Mouse (Mus musculus) CH12.LX (cell line): ENCODE measurements at regions not wholly inside any gene's neighbourhood (a gene's known extent, or its start where the extent isn't known, plus 50 kb on each side); places are given as distances from the start of the nearest gene placed in this dataset.

Experiments
- DNase-seq: peaks from one replicate; pipeline ENCODE4 v3.0.0-alpha.2; 2013; ENCODE audit errors: extremely low read depth
- H3K27ac ChIP-seq: 2 replicates; pipeline ENCODE4 v1.5.1; 2012; ENCODE audit warnings: low read depth, mild to moderate bottlenecking, control low read depth, moderate library complexity; ENCODE audit not compliant: insufficient read depth
- H3K27me3 ChIP-seq: replicated peaks from 2 replicates; pipeline ENCODE3; 2012; ENCODE audit warnings: inconsistent platforms
- H3K36me3 ChIP-seq, 2 experiments: replicated peaks in 1 of 2; 2 replicates each; pipeline versions ENCODE3 to v1.6.1; 2012; ENCODE audit warnings: inconsistent platforms in 1 of 2, low read length in 1 of 2, mild to moderate bottlenecking in 1 of 2, mixed read lengths in 1 of 2, moderate library complexity in 1 of 2; ENCODE audit not compliant: control insufficient read depth in 1 of 2, insufficient read depth in 1 of 2
- H3K4me1 ChIP-seq, 2 experiments: 2 replicates each; pipeline ENCODE4 v1.6.1; 2012; ENCODE audit warnings: inconsistent platforms in 1 of 2, moderate library complexity in 1 of 2; ENCODE audit not compliant: insufficient read depth in 2 of 2, control insufficient read depth in 1 of 2
- H3K4me2 ChIP-seq: 2 replicates; pipeline ENCODE4 v1.6.1; 2012; ENCODE audit warnings: low read depth, mild to moderate bottlenecking, control low read depth; ENCODE audit not compliant: poor library complexity, insufficient read depth, severe bottlenecking
- H3K4me3 ChIP-seq, 3 experiments: fragments of 150-350 bp in 1 of 3; sonication (generic) in 1 of 3; replicated peaks in 1 of 3; 2 replicates each; pipeline versions ENCODE3 to v1.5.1; 2011 to 2012; ENCODE audit warnings: low read depth in 2 of 3, low read length in 2 of 3, mild to moderate bottlenecking in 2 of 3, moderate library complexity in 2 of 3, control low read depth in 1 of 3, improper control_type of control experiment in 1 of 3, inconsistent platforms in 1 of 3, mixed read lengths in 1 of 3; ENCODE audit not compliant: poor library complexity in 1 of 3
- H3K79me2 ChIP-seq: replicated peaks from 2 replicates; pipeline ENCODE4 v1.6.1; 2012; ENCODE audit warnings: mild to moderate bottlenecking, moderate library complexity; ENCODE audit not compliant: control insufficient read depth, poor library complexity, insufficient read depth, severe bottlenecking; ENCODE audit errors: extremely low read depth
- H3K9ac ChIP-seq: 2 replicates; pipeline ENCODE4 v1.6.1; 2012; ENCODE audit warnings: low read depth, mild to moderate bottlenecking, control low read depth, moderate library complexity; ENCODE audit not compliant: insufficient read depth
- H3K9me3 ChIP-seq: replicated peaks from 2 replicates; pipeline ENCODE3; 2012; ENCODE audit warnings: low read length, inconsistent platforms, mixed read lengths
- E2F4 ChIP-seq: IDR thresholded peaks from 2 replicates; pipeline ENCODE4 v1.6.1; 2011; ENCODE audit warnings: low read depth, low read length, improper control_type of control experiment; ENCODE audit not compliant: insufficient replicate concordance
- EP300 ChIP-seq: IDR thresholded peaks from 2 replicates; pipeline ENCODE4 v1.6.1; 2011; ENCODE audit warnings: low read length, improper control_type of control experiment
- GABPA ChIP-seq: IDR thresholded peaks from 2 replicates; pipeline ENCODE4 v1.6.1; 2012; ENCODE audit warnings: low read depth, low read length, improper control_type of control experiment, inconsistent platforms; ENCODE audit not compliant: insufficient replicate concordance
- IRF4 ChIP-seq: IDR thresholded peaks from 2 replicates; pipeline ENCODE4 v1.6.1; 2014; ENCODE audit warnings: low read depth, mild to moderate bottlenecking, inconsistent platforms, low read length, improper control_type of control experiment
- KAT2A ChIP-seq: IDR thresholded peaks from 2 replicates; pipeline ENCODE4 v1.6.1; 2012; ENCODE audit warnings: low read length, improper control_type of control experiment, inconsistent platforms; ENCODE audit not compliant: insufficient replicate concordance
- MAFK ChIP-seq: IDR thresholded peaks from 2 replicates; pipeline ENCODE4 v1.6.1; 2011; ENCODE audit warnings: low read length, improper control_type of control experiment; ENCODE audit not compliant: insufficient replicate concordance
- MAX ChIP-seq: IDR thresholded peaks from 2 replicates; pipeline ENCODE4 v1.6.1; 2011; ENCODE audit warnings: low read length, improper control_type of control experiment
- MXI1 ChIP-seq: IDR thresholded peaks from 2 replicates; pipeline ENCODE4 v1.6.1; 2011; ENCODE audit warnings: mild to moderate bottlenecking, low read depth, low read length, improper control_type of control experiment
- PAX5 ChIP-seq: IDR thresholded peaks from 2 replicates; pipeline ENCODE4 v1.6.1; 2012; ENCODE audit warnings: low read length, inconsistent platforms, mixed read lengths
- RCOR1 ChIP-seq: conservative IDR thresholded peaks from 2 replicates; pipeline ENCODE4 v1.6.1; 2012; ENCODE audit warnings: low read depth, mild to moderate bottlenecking, inconsistent platforms, low read length, improper control_type of control experiment
- SIN3A ChIP-seq: IDR thresholded peaks from 2 replicates; pipeline ENCODE4 v1.6.1; 2012; ENCODE audit warnings: low read length, improper control_type of control experiment, inconsistent platforms
- USF2 ChIP-seq: conservative IDR thresholded peaks from 2 replicates; pipeline ENCODE4 v1.6.1; 2011; ENCODE audit warnings: low read depth, low read length, improper control_type of control experiment
- ZC3H11A ChIP-seq: IDR thresholded peaks from 2 replicates; pipeline ENCODE4 v1.6.1; 2012; ENCODE audit warnings: low read depth, mild to moderate bottlenecking, inconsistent platforms, low read length, improper control_type of control experiment
- ZKSCAN1 ChIP-seq: IDR thresholded peaks from 2 replicates; pipeline ENCODE4 v1.6.1; 2012; ENCODE audit warnings: low read depth, inconsistent platforms, low read length, improper control_type of control experiment, borderline replicate concordance
- ZMIZ1 ChIP-seq: IDR thresholded peaks from 2 replicates; pipeline ENCODE4 v1.6.1; 2012; ENCODE audit warnings: low read depth, mild to moderate bottlenecking, inconsistent platforms, low read length, improper control_type of control experiment
- dilution Hi-C: fragments of 300-500 bp; cut with MboI; formaldehyde crosslinking; loops from 2 replicates; pipeline ENCODE4 v1.14.3; 2020; ENCODE audit warnings: low sequenced_read_pairs; ENCODE audit not compliant: extremely low pct_unique_long_range_greater_than_20kb, extremely low pct_ligation_motif_present
- in situ Hi-C: fragments of 300-500 bp; cut with MboI; formaldehyde crosslinking; loops from 3 replicates; pipeline ENCODE4 v1.14.3; 2019; ENCODE audit warnings: low sequenced_read_pairs, low pct_ligation_motif_present, low pct_unique_long_range_greater_than_20kb, mixed read lengths

DNA sequence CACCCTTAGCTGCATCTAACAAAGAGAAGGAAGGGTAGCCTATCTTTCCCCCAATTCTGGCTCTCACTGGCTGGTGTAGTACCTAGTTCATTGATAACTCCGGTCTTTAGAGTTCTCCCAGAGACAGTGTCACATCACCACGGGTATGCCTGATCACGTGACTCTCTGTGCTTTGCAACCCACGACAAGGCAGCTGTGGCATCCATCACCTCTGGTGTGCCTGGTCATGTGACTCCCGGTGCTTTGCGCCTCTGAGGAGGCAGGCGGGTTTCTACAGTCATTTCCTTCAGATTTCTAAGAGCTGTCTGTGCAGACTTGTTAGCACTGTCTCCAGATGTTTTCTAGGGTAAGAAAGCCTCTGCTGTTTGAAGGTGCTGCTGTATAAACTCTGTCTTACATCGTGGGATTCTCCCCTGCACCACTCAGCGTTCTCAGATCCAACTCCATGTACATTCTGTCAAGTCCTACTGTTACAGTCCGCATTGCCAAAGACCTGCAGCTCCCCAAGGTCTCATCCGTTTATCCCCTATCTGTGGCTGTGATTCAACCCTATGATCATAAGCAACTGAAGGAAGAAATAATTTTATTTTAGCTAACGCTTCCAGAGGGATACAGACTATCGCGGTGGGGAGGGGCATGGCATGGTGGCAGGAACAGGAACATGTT lies 201.5 kb upstream of the Phyhipl start:
- no peak overlapping the region for H3K4me2 ChIP-seq
- H3K4me3 ChIP-seq = no peak overlapping the region
- H3K36me3 ChIP-seq = no peaks in the 10 kb centered on the region
- no peaks in the 10 kb centered on the region for H3K4me1 ChIP-seq
- no peak overlapping the region for H3K27ac ChIP-seq
- in situ Hi-C loops = no loop called here
- H3K9ac ChIP-seq = no peak overlapping the region
- dilution Hi-C loops = no loop called here
- no peak for DNase-seq
- no peaks in the 10 kb centered on the region for H3K79me2 ChIP-seq
- no peak for TF ChIP-seq MAFK
- TF ChIP-seq IRF4 = no peak
- TF ChIP-seq SIN3A = no peak
- no peak for TF ChIP-seq EP300
- no peak for TF ChIP-seq ZKSCAN1
- TF ChIP-seq MXI1 = no peak
- TF ChIP-seq, all 38 proteins: peak for 0
- no peaks in the 10 kb centered on the region for H3K27me3 ChIP-seq
- H3K9me3 ChIP-seq = peaks cover 62% of the 10 kb centered on the region

DNA sequence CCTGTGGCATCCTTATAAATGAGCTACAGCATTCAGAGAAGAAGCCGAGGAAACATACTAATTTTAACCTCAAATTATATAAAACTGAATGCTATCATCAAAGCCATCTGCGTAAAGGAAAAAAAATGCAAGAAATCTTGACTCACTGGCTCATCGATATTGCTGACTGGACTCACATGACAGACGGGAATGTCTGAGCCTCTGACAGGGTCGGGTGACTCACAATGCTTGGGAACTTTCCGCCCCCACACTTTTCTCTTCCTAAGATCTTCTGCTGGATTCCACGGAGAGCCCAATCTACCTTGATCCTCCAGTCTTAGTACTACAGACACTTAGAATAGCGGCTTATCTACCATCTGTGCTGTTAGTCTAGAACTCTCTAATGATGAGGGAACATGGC lies 200.2 kb upstream of the Phyhipl start:
- no peak for DNase-seq
- no peak overlapping the region for H3K4me2 ChIP-seq
- no peak overlapping the region for H3K9ac ChIP-seq
- no peaks in the 10 kb centered on the region for H3K4me1 ChIP-seq
- peaks cover 64% of the 10 kb centered on the region for H3K9me3 ChIP-seq
- no peak overlapping the region for H3K4me3 ChIP-seq
- dilution Hi-C loops = no loop called here
- no peak overlapping the region for H3K27ac ChIP-seq
- H3K27me3 ChIP-seq = no peaks in the 10 kb centered on the region
- in situ Hi-C loops = no loop called here
- TF ChIP-seq ZC3H11A (no peak), KAT2A (no peak), IRF4 (no peak)
- H3K36me3 ChIP-seq = no peaks in the 10 kb centered on the region
- no peaks in the 10 kb centered on the region for H3K79me2 ChIP-seq

DNA sequence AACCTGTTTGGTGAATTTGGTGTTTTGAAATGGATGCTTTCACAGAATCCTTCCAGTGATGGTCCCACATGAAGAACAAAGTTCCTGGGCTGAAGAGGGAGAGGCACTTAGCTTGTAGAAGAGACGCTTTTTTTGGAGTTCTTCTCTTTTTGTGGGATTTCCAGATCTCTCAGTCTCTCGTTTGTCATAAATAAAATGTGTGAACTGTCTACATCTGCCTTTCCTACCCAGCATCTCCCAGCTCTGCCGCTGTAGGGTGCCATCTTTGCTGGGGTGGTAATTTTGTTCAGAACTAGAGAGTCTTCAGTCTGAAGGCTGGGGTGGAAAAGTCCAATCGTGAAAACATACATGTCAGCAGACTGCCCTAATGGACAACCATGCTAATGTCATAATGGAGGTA lies 197.8 kb upstream of the Phyhipl start:
- Histone ChIP-seq H3K27ac (no peak overlapping the region), H3K9me3 (peaks cover 65% of the 10 kb centered on the region), H3K79me2 (no peaks in the 10 kb centered on the region), H3K4me3 (no peak overlapping the region), H3K4me1 (no peaks in the 10 kb centered on the region), H3K27me3 (no peaks in the 10 kb centered on the region), H3K9ac (no peak overlapping the region), H3K36me3 (no peaks in the 10 kb centered on the region), H3K4me2 (no peak overlapping the region)
- DNase-seq = no peak
- TF ChIP-seq ZMIZ1 (no peak), PAX5 (no peak), KAT2A (no peak), RCOR1 (no peak), USF2 (no peak), E2F4 (no peak), MAFK (no peak), GABPA (no peak), SIN3A (no peak), MAX (no peak)
- dilution Hi-C loops (no loop called here), in situ Hi-C loops (no loop called here)
